In genomic region chr2:76370656-76370922, GRCm38 (mm10) we compare ENCODE assay signal across 9 mouse cellular contexts. TPM values are rescaled to one million over a fixed set of nuclear protein-coding genes. Genes with fewer than 3 reads are reported as not detected.
DNase-seq lines count a peak whose midpoint lies in the region; ATAC-seq and TF ChIP-seq lines count a peak whose summit lies in the region.
"Had no signal": no experiment of that assay in that cellular context is flagged by ENCODE, and none has a peak within 500 bp of the region (broad histone marks: within the 10 kb centered on the region; RNA-seq: fewer than 3 reads in every experiment).

No protein-coding gene starts in this region.

- no peak overlapping the region for H3K27ac ChIP-seq in thymus, adult 2 months (ENCODE audit: control insufficient read depth, insufficient read depth, low read length)
- H3K27ac ChIP-seq in limb, embryonic 15.5 days, result no peak overlapping the region
- H3K27ac ChIP-seq in stomach, embryonic 16.5 days (ENCODE audit: low read length), result no peak overlapping the region

- H3K4me3 ChIP-seq in thymus, adult 2 months (ENCODE audit: control insufficient read depth, insufficient read depth, low read length), result peak overlapping the region; percentile 95
- H3K4me3 ChIP-seq in limb, embryonic 15.5 days, result peak overlapping the region; percentile 75
- peak overlapping the region; percentile 95 for H3K4me3 ChIP-seq in stomach, embryonic 16.5 days (replicated peaks; ENCODE audit: low read length)

- no peaks in the 10 kb centered on the region for H3K9me3 ChIP-seq in limb, embryonic 15.5 days
- H3K9me3 ChIP-seq in stomach, embryonic 16.5 days (replicated peaks; ENCODE audit: control insufficient read depth, low read length), result no peaks in the 10 kb centered on the region

- peaks cover 27% of the 10 kb centered on the region for H3K36me3 ChIP-seq in thymus, adult 2 months (ENCODE audit: control insufficient read depth, insufficient read depth, low read length)
- H3K36me3 ChIP-seq in limb, embryonic 15.5 days, result peaks cover 22% of the 10 kb centered on the region
- H3K36me3 ChIP-seq in stomach, embryonic 16.5 days (ENCODE audit: control insufficient read depth, insufficient read depth, low read length), result 0 out of 2 replicates have a peak, but pooled peaks cover 4% of the 10 kb centered on the region

- ATAC-seq in limb, embryonic 15.5 days (ENCODE audit: insufficient number of reproducible peaks, low FRiP score, low TSS enrichment, low read depth), result no peak
- ATAC-seq in stomach, embryonic 16.5 days (ENCODE audit: insufficient read depth, low FRiP score), result no peak

- no peak for TF ChIP-seq CTCF in thymus, adult 2 months (IDR thresholded peaks at IDR 0.05; ENCODE audit: borderline replicate concordance, control insufficient read depth, extremely low read depth, insufficient read depth, low read length, poor library complexity)

- WGBS in thymus, adult 2 months, result 2% methylated on average over 7 of the region's 7 CpGs
- 1% methylated on average over 7 of the region's 7 CpGs for WGBS in limb, embryonic 15.5 days
- WGBS in stomach, embryonic 16.5 days, result 4% methylated on average over 7 of the region's 7 CpGs

- DNase-seq in adrenal gland, postnatal 10 days, result peak; percentile 27
- no peak for DNase-seq in adrenal gland, postnatal 4 days (ENCODE audit: low spot score in 2 of 2)
- DNase-seq in thymus, adult 2 months, result no peak
- DNase-seq in thymus, postnatal 14 days, result no peak
- no peak for DNase-seq in layer of hippocampus, adult 11-12 months (ENCODE audit: low spot score)
- no peak for DNase-seq in layer of hippocampus, postnatal 14 days (ENCODE audit: low spot score in 2 of 2)

- H3K4me2 ChIP-seq in limb, embryonic 15.5 days, result peak overlapping the region; percentile 91
- H3K4me2 ChIP-seq in stomach, embryonic 16.5 days (ENCODE audit: low read depth, low read length), result peak overlapping the region; percentile 97

- peaks cover 6% of the 10 kb centered on the region for H3K4me1 ChIP-seq in thymus, adult 2 months (replicated peaks; ENCODE audit: control insufficient read depth, insufficient read depth, low read length)
- H3K4me1 ChIP-seq in limb, embryonic 15.5 days, result peaks cover 8% of the 10 kb centered on the region
- H3K4me1 ChIP-seq in stomach, embryonic 16.5 days (ENCODE audit: control insufficient read depth, insufficient read depth, low read length), result peaks cover 5% of the 10 kb centered on the region; the same call in 1 of the 2 replicates

- no peaks in the 10 kb centered on the region for H3K27me3 ChIP-seq in thymus, adult 2 months (ENCODE audit: control insufficient read depth, insufficient read depth, low read length)
- no peaks in the 10 kb centered on the region for H3K27me3 ChIP-seq in limb, embryonic 15.5 days
- no peaks in the 10 kb centered on the region for H3K27me3 ChIP-seq in stomach, embryonic 16.5 days (ENCODE audit: control insufficient read depth, insufficient read depth, low read length)

- H3K9ac ChIP-seq in limb, embryonic 15.5 days, result peak overlapping the region; percentile 76
- peak overlapping the region; percentile 93 for H3K9ac ChIP-seq in stomach, embryonic 16.5 days (ENCODE audit: low read length)

- TF ChIP-seq POLR2A in thymus, adult 2 months (IDR thresholded peaks at IDR 0.05; ENCODE audit: control insufficient read depth, extremely low read depth, insufficient read depth, low read length, poor library complexity), result no peak

RNA-seq across cellular contexts. Expression of gene Rbm45, which starts 0.8 kb away (rescaled TPM):
- 10 to 100 TPM; 35.0 to 35.6 TPM for total RNA-seq in adrenal gland, postnatal 10 days (2021)
- 10 to 100 TPM; 49.3 to 50.7 TPM for total RNA-seq in adrenal gland, postnatal 4 days (2021)
- 18.8 and 20.8 TPM in 2 replicates for polyA plus RNA-seq in thymus, adult 2 months (2012; rRNA removed)
- polyA plus RNA-seq in limb, embryonic 15.5 days (2015; fragmentation: Nextera tagmentation; extraction: Ambion mirVana), result 12.0 and 15.1 TPM in 2 replicates
- polyA plus RNA-seq in stomach, embryonic 16.5 days (2015; fragmentation: Nextera tagmentation; extraction: Ambion mirVana), result 11.6 and 12.8 TPM in 2 replicates
- 10 to 100 TPM; 37.7 to 40.8 TPM for total RNA-seq in layer of hippocampus, postnatal 14 days (2021)

RNA-seq across cellular contexts. Expression of gene Cyct, which starts 10.3 kb away (rescaled TPM):
- not detected for total RNA-seq in adrenal gland, postnatal 10 days (2021)
- total RNA-seq in adrenal gland, postnatal 4 days (2021), result not detected
- polyA plus RNA-seq in thymus, adult 2 months (2012; rRNA removed), result not detected in 2 replicates
- not detected in 2 replicates for polyA plus RNA-seq in limb, embryonic 15.5 days (2015; fragmentation: Nextera tagmentation; extraction: Ambion mirVana)
- not detected in 2 replicates for polyA plus RNA-seq in stomach, embryonic 16.5 days (2015; fragmentation: Nextera tagmentation; extraction: Ambion mirVana)
- not detected for total RNA-seq in layer of hippocampus, postnatal 14 days (2021)
- polyA plus RNA-seq: gonadal fat pad, adult 2 months had no signal

RNA-seq across cellular contexts. Expression of gene Pde11a, which starts 32.0 kb away (rescaled TPM):
- total RNA-seq in adrenal gland, postnatal 10 days (2021), result under 1 TPM; 0.15 to 0.61 TPM
- total RNA-seq in adrenal gland, postnatal 4 days (2021), result 1 to 10 TPM in 1 of 2 experiments, under 1 TPM in 1; 0.76 to 1.3 TPM
- polyA plus RNA-seq in thymus, adult 2 months (2012; rRNA removed), result 1.7 and 1.8 TPM in 2 replicates
- polyA plus RNA-seq in limb, embryonic 15.5 days (2015; fragmentation: Nextera tagmentation; extraction: Ambion mirVana), result 0.29 and 0.50 TPM in 2 replicates
- 0.08 and 0.10 TPM in 2 replicates for polyA plus RNA-seq in stomach, embryonic 16.5 days (2015; fragmentation: Nextera tagmentation; extraction: Ambion mirVana)
- 1 to 10 TPM; 8.0 to 8.5 TPM for total RNA-seq in layer of hippocampus, postnatal 14 days (2021)

RNA-seq across cellular contexts. Expression of gene Osbpl6, which starts 35.7 kb away (rescaled TPM):
- total RNA-seq in adrenal gland, postnatal 10 days (2021), result 10 to 100 TPM; 12.0 to 15.2 TPM
- total RNA-seq in adrenal gland, postnatal 4 days (2021), result 10 to 100 TPM; 29.9 to 33.9 TPM
- 6.1 and 7.1 TPM in 2 replicates for polyA plus RNA-seq in thymus, adult 2 months (2012; rRNA removed)
- 10.3 and 11.3 TPM in 2 replicates for polyA plus RNA-seq in limb, embryonic 15.5 days (2015; fragmentation: Nextera tagmentation; extraction: Ambion mirVana)
- 8.6 and 9.9 TPM in 2 replicates for polyA plus RNA-seq in stomach, embryonic 16.5 days (2015; fragmentation: Nextera tagmentation; extraction: Ambion mirVana)
- 10 to 100 TPM; 55.2 to 63.5 TPM for total RNA-seq in layer of hippocampus, postnatal 14 days (2021)
